Mouse (Mus musculus) brain, embryonic 14.5 days (tissue): ENCODE data around the gene Psenen.

Experiments
- CTCF ChIP-seq: fragments of 200-500 bp; IDR thresholded peaks from 2 replicates; pipeline ENCODE4 v1.5.1; 2012; ENCODE audit warnings: inconsistent platforms, mild to moderate bottlenecking, moderate library complexity, borderline replicate concordance; ENCODE audit not compliant: insufficient read depth, insufficient read length; ENCODE audit errors: extremely low read depth
- POLR2A ChIP-seq: fragments of 200-500 bp; IDR thresholded peaks from 2 replicates; pipeline ENCODE4 v1.6.1; 2012; ENCODE audit warnings: mild to moderate bottlenecking, inconsistent platforms, borderline replicate concordance; ENCODE audit not compliant: poor library complexity, insufficient read depth, insufficient read length, severe bottlenecking; ENCODE audit errors: extremely low read depth

- TF ChIP-seq CTCF (no peak), POLR2A (no peak)
Measured at GRCm38 (mm10) chr7:30598786-30599185, 35.4 kb upstream of the Psenen start, which contains the start of gene Zbtb32.
